Mouse (Mus musculus) left cerebral cortex, postnatal 36 days (tissue): ENCODE measurements around the gene Cyp2f2. TPM values are rescaled to one million over a fixed set of nuclear protein-coding genes. Genes with fewer than 3 reads are reported as not detected.

Experiments
- DNase-seq, 2 experiments: peaks; one replicate each; pipeline ENCODE4 v3.0.0; 2021 to 2022; ENCODE audit warnings: low spot score in 2 of 2, mixed read lengths in 1 of 2
- intact Hi-C: fragments of 180-260 bp; cut with DNase I; formaldehyde crosslinking; loops from one replicate; pipeline ENCODE4 v1.15.1; 2025
- total RNA-seq, 2 experiments: library from RNA; stranded (reverse); gene quantifications; 2 replicates each; pipeline ENCODE4 v1.2.3; 2021

The Cyp2f2 gene
- total RNA-seq, result not detected

DNA sequence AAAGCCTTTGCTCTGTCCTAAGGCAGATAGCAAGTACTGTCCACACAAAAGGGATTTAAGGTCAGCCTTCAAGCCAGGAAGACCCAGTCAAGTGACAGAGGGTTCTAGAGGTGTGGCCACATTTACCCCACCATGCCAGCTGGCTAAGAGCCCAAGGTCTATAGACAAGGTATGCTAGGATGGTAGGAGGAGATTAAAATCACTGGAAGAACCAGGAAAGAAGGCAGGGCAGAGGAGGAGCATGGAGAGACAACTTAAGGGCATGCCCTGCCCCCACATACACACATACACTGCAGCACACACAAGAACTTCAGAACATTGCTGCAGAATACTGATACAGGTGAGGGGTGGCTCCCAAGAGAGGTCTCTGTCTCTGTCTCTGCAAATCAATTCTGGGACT lies at the start of gene Cyp2f2:
Gene Cyp2f2, plus strand, starts transcription at position 234 of the 400 bp plus-strand sequence.
- intact Hi-C loops, result loop anchor here (10.0 kb wide), 2 partner anchors 55 to 345 kb away; no protein-coding TSS in a partner anchor
- no peak for DNase-seq

GRCm38 (mm10) chr7:27078641-27079040 lies 41.1 kb upstream of the Cyp2f2 start:
- intact Hi-C loops, result no loop called here
- DNase-seq, result no peak

DNA sequence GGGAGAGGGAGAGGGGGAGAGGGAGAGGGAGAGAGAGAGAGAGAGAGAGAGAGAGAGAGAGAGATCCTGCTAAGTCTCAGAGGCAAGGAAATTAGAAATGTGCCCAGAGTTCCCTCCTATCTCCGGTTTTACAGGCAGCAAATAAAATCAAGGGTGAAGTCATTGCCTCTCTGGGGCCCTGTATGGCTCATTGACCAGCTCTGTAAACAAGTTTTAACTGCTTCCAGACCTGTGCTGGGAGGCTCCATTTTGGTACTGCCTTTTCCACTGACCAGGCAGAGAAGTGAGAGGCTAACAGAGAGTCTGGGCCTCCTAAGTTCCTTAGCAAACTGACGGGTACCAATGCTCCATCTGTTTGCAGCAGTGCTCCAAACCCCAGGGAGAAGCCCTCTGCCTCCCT lies 38.1 kb upstream of the Cyp2f2 start:
- intact Hi-C loops, result no loop called here
- no peak for DNase-seq

- no peak for DNase-seq
- intact Hi-C loops, result no loop called here
These were observed 28.7 kb upstream of the Cyp2f2 start for GRCm38 (mm10) chr7:27091039-27091438.

- intact Hi-C loops, result no loop called here
- no peak for DNase-seq
These were observed 27.5 kb upstream of the Cyp2f2 start for GRCm38 (mm10) chr7:27092038-27092703.

- intact Hi-C loops, result no loop called here
These were observed 26.8 kb upstream of the Cyp2f2 start for GRCm38 (mm10) chr7:27092882-27093281.

GRCm38 (mm10) chr7:27104882-27105281 lies 14.8 kb upstream of the Cyp2f2 start:
- intact Hi-C loops, result no loop called here
- DNase-seq, result no peak

More at GRCm38 (mm10) chr7:27092882-27093281, 26.8 kb upstream of the Cyp2f2 start:
- no peak for DNase-seq

DNA sequence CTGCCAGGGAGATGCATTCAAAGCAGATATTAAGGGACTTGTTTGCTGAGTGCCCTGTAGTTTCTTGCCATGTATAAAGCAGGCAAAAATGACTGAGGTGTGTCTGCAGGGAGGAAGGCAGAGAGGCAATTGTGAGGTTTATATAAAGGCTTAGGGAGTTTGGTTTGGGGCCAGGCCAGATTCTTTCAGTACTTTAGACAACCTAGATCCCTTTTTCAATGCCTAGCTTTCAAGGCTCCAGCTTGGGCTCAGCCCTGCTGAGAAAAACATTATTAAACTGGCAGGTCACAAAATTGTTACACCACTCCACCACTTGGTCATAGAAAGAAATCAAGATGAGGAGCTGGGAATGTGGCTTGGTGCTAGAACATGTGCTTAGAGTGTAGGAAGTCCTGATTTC lies 9.4 kb upstream of the Cyp2f2 start:
- DNase-seq, result no peak
- intact Hi-C loops, result no loop called here

DNA sequence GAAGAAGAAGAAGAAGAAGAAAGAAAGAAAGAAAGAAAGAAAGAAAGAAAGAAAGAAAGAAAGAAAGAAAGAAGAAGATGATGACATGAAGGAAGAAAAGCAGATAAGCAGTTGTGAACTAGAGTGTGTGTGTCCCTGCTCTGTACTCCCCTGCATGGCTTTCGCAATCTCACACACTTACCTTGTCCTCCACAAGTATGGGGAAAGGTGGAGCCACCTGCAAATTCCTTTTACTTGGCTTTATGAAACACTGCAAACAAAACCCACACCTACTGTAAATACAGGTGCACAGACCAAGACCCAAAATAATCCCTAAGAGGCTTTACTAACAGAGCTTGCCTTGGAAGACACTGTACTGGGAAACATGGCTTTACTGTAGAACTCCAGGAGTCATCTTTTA lies 8.7 kb upstream of the Cyp2f2 start:
- no peak for DNase-seq
- intact Hi-C loops, result no loop called here

GRCm38 (mm10) chr7:27111987-27112386 lies 7.7 kb upstream of the Cyp2f2 start:
- no peak for DNase-seq
- intact Hi-C loops, result no loop called here

DNA sequence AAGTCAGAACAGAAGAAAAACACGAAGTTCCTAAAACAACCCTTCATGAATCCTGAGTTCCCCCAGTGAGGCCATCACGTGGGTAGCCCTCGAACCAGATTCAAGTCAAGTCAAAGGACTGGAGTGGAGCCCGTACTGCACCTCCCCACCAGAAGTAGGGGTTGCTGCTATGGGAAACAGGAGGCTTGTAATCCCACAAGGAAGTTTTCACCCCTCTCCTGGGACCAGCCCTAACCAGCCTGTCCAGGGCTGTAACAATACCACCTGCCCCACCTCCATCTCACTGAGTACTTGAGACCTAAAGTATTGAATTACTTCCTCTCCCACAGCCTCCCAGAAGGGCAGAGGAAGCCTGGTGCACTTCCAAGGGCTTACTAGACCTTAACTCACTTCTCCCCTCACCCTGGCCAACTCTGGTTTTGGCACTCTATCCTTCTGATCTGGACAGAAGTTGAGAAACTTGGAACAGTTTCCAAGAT lies 1.6 kb upstream of the Cyp2f2 start:
- DNase-seq, result no peak
- intact Hi-C loops, result no loop called here

- intact Hi-C loops, result loop anchor here (10.0 kb wide), 2 partner anchors 60 to 350 kb away; no protein-coding TSS in a partner anchor
- no peak for DNase-seq
These were observed 4.7 kb downstream of the Cyp2f2 start for GRCm38 (mm10) chr7:27124305-27124832.

DNA sequence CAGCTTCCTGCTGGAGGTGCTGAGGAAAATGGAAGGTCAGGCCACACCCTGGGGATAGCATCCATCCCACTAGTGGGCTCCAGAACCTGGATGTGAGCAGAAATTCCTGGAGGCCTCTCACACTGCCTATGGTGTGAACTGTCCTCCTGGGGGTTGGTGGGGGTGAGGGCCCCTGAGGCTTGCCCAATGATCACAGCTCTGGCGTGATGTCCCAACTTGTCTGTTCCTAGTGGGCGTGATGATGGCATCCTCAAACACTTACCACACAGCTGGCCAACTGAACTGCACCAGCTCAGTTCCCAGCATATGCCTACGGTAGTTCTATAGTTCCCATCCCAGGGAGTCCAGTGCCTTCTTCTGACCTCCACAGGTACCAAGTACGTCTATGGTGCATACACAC lies 5.3 kb downstream of the Cyp2f2 start:
- no peak for DNase-seq
- intact Hi-C loops, result loop anchor here (10.0 kb wide), 2 partner anchors 60 to 350 kb away; no protein-coding TSS in a partner anchor

GRCm38 (mm10) chr7:27128162-27128561 lies 8.5 kb downstream of the Cyp2f2 start:
- peak; percentile 13 to 22 for DNase-seq
- intact Hi-C loops, result loop anchor here (10.0 kb wide), 2 partner anchors 63 to 353 kb away; no protein-coding TSS in a partner anchor

DNA sequence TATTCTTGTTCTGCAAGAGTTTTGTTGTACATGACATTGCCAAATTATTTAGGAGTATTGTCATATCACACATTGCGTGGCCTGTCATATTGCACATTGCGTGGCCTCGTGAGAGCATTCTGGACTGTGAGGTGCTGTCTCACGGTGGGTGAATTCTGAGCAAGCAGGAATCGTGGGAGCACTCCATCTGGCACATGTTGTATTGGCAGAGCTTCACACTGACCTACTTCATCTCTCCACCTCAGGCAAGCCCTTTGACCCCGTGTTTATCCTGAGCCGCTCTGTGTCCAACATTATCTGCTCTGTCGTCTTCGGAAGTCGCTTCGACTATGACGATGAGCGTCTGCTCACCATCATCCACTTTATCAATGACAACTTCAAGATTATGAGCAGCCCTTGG lies 9.2 kb downstream of the Cyp2f2 start:
- intact Hi-C loops, result loop anchor here (10.0 kb wide), 2 partner anchors 64 to 354 kb away; no protein-coding TSS in a partner anchor

GRCm38 (mm10) chr7:27129811-27130210 lies 10.1 kb downstream of the Cyp2f2 start:
- intact Hi-C loops, result loop anchor here (5.0 to 10.0 kb wide), 3 partner anchors 65 to 355 kb away; no protein-coding TSS in a partner anchor

More for the DNA sequence above, 9.2 kb downstream of the Cyp2f2 start:
- no peak for DNase-seq

DNA sequence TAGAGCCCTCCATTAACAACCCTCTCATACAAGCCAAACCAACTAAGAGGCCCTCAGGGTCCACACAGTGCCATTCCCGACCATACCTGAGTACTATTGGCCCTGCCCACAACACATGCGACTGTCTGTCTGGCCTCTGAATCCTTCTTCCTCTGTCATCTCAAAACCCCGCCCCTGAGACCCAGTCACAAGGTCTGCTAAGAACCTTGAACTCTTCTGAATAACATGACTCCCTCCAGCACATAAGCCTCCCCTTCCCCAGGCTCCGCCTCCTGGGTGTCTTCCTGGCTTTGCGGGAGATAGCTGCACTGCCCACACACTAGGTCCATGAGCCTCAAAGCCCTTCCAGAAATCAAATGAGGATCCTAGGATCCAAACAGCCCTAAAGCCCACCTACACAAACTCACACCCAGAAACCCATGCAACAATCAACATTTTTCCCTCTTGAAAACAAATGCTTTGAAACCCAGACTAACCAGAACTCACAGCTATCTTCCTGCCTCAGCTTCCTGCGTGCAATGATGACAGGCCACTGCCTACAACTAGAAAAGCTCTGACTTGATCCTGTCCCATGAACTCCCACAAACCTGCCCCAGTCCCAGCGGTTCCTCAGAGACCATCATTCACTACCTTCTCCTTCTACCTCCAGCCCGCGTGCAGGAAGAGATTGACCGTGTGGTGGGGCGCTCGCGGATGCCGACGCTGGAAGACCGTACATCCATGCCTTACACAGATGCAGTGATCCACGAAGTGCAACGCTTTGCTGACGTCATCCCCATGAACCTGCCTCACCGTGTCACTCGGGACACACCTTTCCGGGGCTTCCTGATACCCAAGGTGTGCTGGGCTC lies 11.0 kb downstream of the Cyp2f2 start:
- no peak for DNase-seq
- intact Hi-C loops, result loop anchor here (5.0 kb wide), 1 partner anchor 157 kb away; no protein-coding TSS in a partner anchor

More at GRCm38 (mm10) chr7:27129811-27130210, 10.1 kb downstream of the Cyp2f2 start:
- no peak for DNase-seq

GRCm38 (mm10) chr7:27131387-27131786 lies 11.7 kb downstream of the Cyp2f2 start:
- intact Hi-C loops, result loop anchor here (5.0 kb wide), 1 partner anchor 156 kb away; no protein-coding TSS in a partner anchor

DNA sequence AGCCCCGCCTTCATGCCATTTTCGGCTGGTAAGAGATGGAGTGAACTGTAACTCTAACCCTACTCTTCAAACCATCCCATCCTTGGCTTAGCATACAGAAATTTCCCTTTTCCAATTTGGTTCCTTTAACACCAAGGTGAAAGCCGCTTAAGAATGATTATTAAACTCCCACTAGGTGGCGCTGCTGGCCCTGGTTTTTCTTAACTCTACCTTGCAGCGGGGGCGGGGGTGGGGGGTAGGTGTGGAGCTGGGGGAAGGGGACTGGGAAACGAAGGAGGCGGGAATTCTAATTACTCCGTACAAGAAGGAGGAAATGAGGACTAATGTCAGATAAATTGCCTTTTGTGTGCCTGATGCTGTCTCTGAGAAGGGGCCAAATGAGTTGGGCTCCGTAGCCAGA lies 12.9 kb downstream of the Cyp2f2 start:
- intact Hi-C loops, result loop anchor here (5.0 kb wide), 1 partner anchor 155 kb away; no protein-coding TSS in a partner anchor
- DNase-seq, result peak in 1 of 2 experiments; percentile 39

More at GRCm38 (mm10) chr7:27131387-27131786, 11.7 kb downstream of the Cyp2f2 start:
- no peak for DNase-seq

DNA sequence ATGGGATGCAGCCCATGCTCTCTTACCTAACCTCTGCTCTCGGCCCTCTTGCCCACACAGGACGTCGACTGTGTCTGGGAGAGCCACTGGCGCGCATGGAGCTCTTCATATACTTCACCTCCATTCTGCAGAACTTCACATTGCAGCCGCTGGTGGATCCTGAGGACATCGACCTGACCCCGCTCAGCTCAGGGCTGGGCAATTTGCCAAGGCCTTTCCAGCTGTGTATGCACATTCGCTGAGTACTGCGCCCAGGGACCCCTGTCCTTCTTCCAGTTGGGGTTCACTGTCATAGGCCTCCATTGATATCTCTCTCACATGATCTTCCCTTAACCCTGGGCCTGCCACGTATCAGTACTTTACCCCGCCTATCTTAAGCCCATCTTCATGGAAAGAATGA lies 13.4 kb downstream of the Cyp2f2 start:
- intact Hi-C loops, result loop anchor here (5.0 kb wide), 1 partner anchor 154 kb away; no protein-coding TSS in a partner anchor
- DNase-seq, result no peak
